Mouse (Mus musculus) intestine, embryonic 16.5 days (tissue): ENCODE measurements at regions not wholly inside any gene's neighbourhood (a gene's known extent, or its start where the extent isn't known, plus 50 kb on each side); places are given as distances from the start of the nearest gene placed in this dataset.
A peak's percentile ranks its signal among the peaks of the same experiment; 100 is the strongest.

Experiments used
- ATAC-seq: fragments of 200-750 bp; cut with Nextera tagmentation; 2 replicates; pipeline ENCODE4 v1.8.0; 2017; ENCODE audit warnings: moderate TSS enrichment, moderate library complexity
- H3K27ac ChIP-seq: fragments of 300-500 bp; sonication (generic); 2 replicates; pipeline ENCODE4 v1.5.1; 2014; ENCODE audit warnings: mild to moderate bottlenecking, low read length
- H3K27me3 ChIP-seq: fragments of 300-500 bp; sonication (generic); replicated peaks from 2 replicates; pipeline ENCODE4 v1.6.1; 2014; ENCODE audit warnings: low read length, control low read depth, mixed read lengths; ENCODE audit not compliant: control insufficient read depth, insufficient read depth
- H3K36me3 ChIP-seq: fragments of 300-500 bp; sonication (generic); 2 replicates; pipeline ENCODE4 v1.6.1; 2014; ENCODE audit warnings: low read length, control low read depth; ENCODE audit not compliant: control insufficient read depth, insufficient read depth
- H3K4me1 ChIP-seq: fragments of 300-500 bp; sonication (generic); 2 replicates; pipeline ENCODE4 v1.6.1; 2014; ENCODE audit warnings: low read length, control low read depth, mixed read lengths; ENCODE audit not compliant: control insufficient read depth, insufficient read depth
- H3K4me2 ChIP-seq: fragments of 300-500 bp; sonication (generic); 2 replicates; pipeline ENCODE4 v1.6.1; 2014; ENCODE audit warnings: low read depth, low read length, control low read depth
- H3K4me3 ChIP-seq: fragments of 300-500 bp; sonication (generic); 2 replicates; pipeline ENCODE4 v1.5.1; 2014; ENCODE audit warnings: mild to moderate bottlenecking, low read length
- H3K9ac ChIP-seq: fragments of 300-500 bp; sonication (generic); 2 replicates; pipeline ENCODE4 v1.6.1; 2014; ENCODE audit warnings: low read depth, low read length
- H3K9me3 ChIP-seq: fragments of 300-500 bp; sonication (generic); 2 replicates; pipeline ENCODE4 v1.6.1; 2016; ENCODE audit warnings: low read length, control low read depth; ENCODE audit not compliant: control insufficient read depth
- WGBS: fragments of 180-500 bp; shearing (Covaris S2); extraction: QIAGEN DNeasy Blood & Tissue Kit; methylation state at CpG from one replicate; pipeline ENCODE4 v1.1.7; 2014; 5-methylcytosine and 5-hydroxymethylcytosine counted together

DNA sequence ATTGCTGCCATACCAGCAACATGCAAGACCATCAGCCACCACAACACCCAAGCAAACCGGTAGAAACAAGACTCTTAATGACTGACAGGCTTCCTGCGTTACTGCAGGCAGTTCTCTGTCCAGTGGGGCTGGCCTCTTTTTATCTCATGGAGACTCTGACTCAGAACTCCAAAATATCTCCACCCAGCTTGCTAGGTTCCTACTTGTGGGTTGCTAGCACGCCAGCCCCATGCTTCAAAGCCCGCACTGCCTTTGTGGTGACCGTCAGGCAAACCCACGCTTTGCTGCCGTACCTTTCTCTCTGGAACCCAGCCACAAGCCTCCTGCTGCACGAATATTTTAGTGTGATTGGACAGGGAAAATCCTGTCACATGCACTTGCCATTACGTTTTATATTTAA, 248.7 kb upstream of the Ccdc54 start:
- no peak overlapping the region for H3K4me3 ChIP-seq
- no peaks in the 10 kb centered on the region for H3K27me3 ChIP-seq
- H3K4me2 ChIP-seq, result no peak overlapping the region
- ATAC-seq, result no peak
- 77% methylated on average over 9 of the region's 9 CpGs for WGBS
- H3K36me3 ChIP-seq, result no peaks in the 10 kb centered on the region
- no peaks in the 10 kb centered on the region for H3K9me3 ChIP-seq
- no peak overlapping the region for H3K27ac ChIP-seq
- H3K9ac ChIP-seq, result no peak overlapping the region
- no peaks in the 10 kb centered on the region for H3K4me1 ChIP-seq

GRCm38 (mm10) chr16:50837416-50837815, 246.5 kb upstream of the Ccdc54 start:
- WGBS, result 88% methylated on average over 9 of the region's 9 CpGs
- H3K9ac ChIP-seq, result no peak overlapping the region
- no peaks in the 10 kb centered on the region for H3K27me3 ChIP-seq
- H3K9me3 ChIP-seq, result no peaks in the 10 kb centered on the region
- H3K36me3 ChIP-seq, result no peaks in the 10 kb centered on the region
- H3K4me3 ChIP-seq, result no peak overlapping the region
- no peak for ATAC-seq
- H3K4me2 ChIP-seq, result no peak overlapping the region
- H3K4me1 ChIP-seq, result no peaks in the 10 kb centered on the region
- no peak overlapping the region for H3K27ac ChIP-seq

GRCm38 (mm10) chr16:50836457-50836856, 245.5 kb upstream of the Ccdc54 start:
- H3K4me2 ChIP-seq, result no peak overlapping the region
- no peak overlapping the region for H3K9ac ChIP-seq
- no peaks in the 10 kb centered on the region for H3K9me3 ChIP-seq
- no peak overlapping the region for H3K27ac ChIP-seq
- ATAC-seq, result no peak
- 68% methylated on average over 4 of the region's 4 CpGs for WGBS
- H3K4me3 ChIP-seq, result no peak overlapping the region
- no peaks in the 10 kb centered on the region for H3K4me1 ChIP-seq
- no peaks in the 10 kb centered on the region for H3K36me3 ChIP-seq
- no peaks in the 10 kb centered on the region for H3K27me3 ChIP-seq

DNA sequence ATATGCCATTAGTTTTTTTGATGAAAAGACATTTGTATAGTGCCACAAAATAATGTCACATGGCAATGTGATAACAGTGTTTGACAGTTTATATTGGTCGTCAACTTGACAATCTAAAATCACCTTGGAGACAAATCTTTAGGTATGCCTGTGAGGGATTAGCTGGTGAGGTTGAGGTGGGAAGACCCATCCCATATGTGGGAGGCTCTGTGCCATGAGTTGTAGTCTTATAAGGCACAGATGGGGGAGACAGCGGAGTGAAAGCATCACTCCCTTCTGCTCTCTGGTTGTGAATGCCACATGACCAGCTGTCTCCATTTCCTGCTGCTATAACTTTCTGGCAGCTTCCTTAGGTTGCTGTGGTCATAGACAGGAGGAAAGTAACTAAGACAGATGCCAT, 242.4 kb upstream of the Ccdc54 start:
- Histone ChIP-seq H3K4me2 (no peak overlapping the region), H3K27ac (no peak overlapping the region), H3K36me3 (no peaks in the 10 kb centered on the region), H3K9me3 (no peaks in the 10 kb centered on the region), H3K27me3 (no peaks in the 10 kb centered on the region), H3K4me3 (no peak overlapping the region), H3K4me1 (no peaks in the 10 kb centered on the region), H3K9ac (no peak overlapping the region)
- WGBS, result 88% methylated on average over 2 of the region's 2 CpGs
- ATAC-seq, result no peak

- ATAC-seq, result peak; percentile 46; the same call in 1 of the 2 replicates
- no peaks in the 10 kb centered on the region for H3K36me3 ChIP-seq
- WGBS, result 32% methylated on average over 7 of the region's 7 CpGs
Observed at GRCm38 (mm10) chr16:50822352-50822751, 231.4 kb upstream of the Ccdc54 start.

DNA sequence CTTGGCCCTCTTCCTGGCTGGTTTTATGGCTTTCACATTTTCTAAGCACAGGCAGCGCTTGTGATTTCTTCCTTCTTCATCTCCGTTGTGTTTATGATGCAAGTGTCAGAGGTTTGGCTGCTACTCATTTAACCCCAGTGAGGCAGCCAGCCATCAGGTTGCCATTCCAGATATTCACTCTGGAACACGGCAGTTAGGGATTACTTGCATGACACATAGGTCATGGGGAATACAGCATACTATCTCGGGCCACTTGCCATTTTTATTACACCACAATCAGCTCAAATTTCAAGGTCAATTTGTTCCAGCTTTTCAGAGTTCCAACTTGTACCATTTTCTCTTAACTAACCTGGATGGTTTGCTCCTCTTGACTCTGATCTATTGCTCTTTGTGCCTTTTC, 223.7 kb upstream of the Ccdc54 start:
- WGBS, result 24% methylated on average over 4 of the region's 4 CpGs

More at GRCm38 (mm10) chr16:50822352-50822751, 231.4 kb upstream of the Ccdc54 start:
- no peak overlapping the region for H3K4me3 ChIP-seq
- no peak overlapping the region for H3K4me2 ChIP-seq
- no peaks in the 10 kb centered on the region for H3K9me3 ChIP-seq
- no peak overlapping the region for H3K27ac ChIP-seq
- no peaks in the 10 kb centered on the region for H3K27me3 ChIP-seq
- H3K4me1 ChIP-seq, result no peaks in the 10 kb centered on the region
- no peak overlapping the region for H3K9ac ChIP-seq

DNA sequence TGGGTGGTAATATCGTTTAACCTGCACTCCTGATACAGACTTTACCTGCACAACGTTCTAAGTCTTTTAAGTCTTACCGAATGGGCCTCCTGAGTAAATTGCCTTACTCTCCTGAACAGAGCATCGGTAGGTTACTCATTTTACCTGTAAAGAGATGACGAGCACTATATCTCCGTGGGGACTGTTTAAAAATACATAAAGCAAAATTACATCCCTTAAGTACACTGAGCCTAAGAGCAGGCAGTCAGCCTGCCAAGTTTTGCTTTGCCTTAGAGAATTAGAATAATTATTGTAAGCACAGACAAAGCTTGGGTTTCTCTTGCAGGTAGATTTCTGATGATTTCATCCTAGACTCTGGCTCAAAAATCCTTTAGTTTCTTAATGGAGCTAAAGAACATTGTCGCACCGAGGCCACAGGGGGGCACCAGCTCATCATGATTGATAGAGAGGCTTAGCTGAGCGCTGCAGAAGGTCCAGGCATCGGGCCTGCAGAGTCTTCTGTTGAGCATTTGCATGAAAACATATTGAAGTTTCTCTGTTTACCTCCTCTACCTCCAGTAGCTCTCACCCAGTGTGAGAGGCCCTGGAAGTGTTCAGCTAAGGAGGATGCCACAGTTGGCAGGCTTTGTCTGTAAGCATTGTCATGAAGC, 208.3 kb upstream of the Ccdc54 start:
- Histone ChIP-seq H3K4me3 (no peak overlapping the region), H3K9ac (no peak overlapping the region), H3K27ac (no peak overlapping the region), H3K36me3 (no peaks in the 10 kb centered on the region), H3K4me2 (no peak overlapping the region), H3K27me3 (no peaks in the 10 kb centered on the region), H3K9me3 (no peaks in the 10 kb centered on the region), H3K4me1 (no peaks in the 10 kb centered on the region)
- 41% methylated on average over 10 of the region's 10 CpGs for WGBS
- ATAC-seq, result peak; percentile 56; the same call in 1 of the 2 replicates

More for the DNA sequence above, 223.7 kb upstream of the Ccdc54 start:
- H3K4me3 ChIP-seq, result no peak overlapping the region
- 0 out of 2 replicates have a peak, but pooled peaks cover 2% of the 10 kb centered on the region for H3K4me1 ChIP-seq
- no peaks in the 10 kb centered on the region for H3K27me3 ChIP-seq
- peak; percentile 48; the same call in 1 of the 2 replicates for ATAC-seq
- no peak overlapping the region for H3K4me2 ChIP-seq
- no peak overlapping the region for H3K27ac ChIP-seq
- no peaks in the 10 kb centered on the region for H3K36me3 ChIP-seq
- no peak overlapping the region for H3K9ac ChIP-seq
- H3K9me3 ChIP-seq, result no peaks in the 10 kb centered on the region

DNA sequence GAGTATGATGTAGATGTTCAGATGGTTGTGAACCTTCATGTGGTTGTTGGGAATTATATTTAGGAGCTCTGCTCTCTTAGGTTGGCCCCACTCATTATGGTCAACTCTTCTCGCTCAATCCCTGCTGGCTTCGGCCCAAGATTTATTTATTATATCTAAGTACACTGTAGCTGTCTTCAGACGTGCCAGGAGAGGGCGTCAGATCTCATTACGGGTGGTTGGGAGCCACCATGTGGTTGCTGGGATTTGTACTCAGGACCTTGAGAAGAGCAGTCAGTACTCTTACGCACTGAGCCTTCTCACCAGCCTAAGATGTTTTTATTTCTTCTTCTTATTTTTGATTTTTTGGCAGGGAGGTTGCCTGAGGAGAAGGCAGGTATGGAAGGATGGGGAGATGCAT, 207.1 kb upstream of the Ccdc54 start:
- no peak for ATAC-seq
- WGBS, result 75% methylated on average over 6 of the region's 6 CpGs
- no peaks in the 10 kb centered on the region for H3K36me3 ChIP-seq
- no peak overlapping the region for H3K9ac ChIP-seq
- H3K27me3 ChIP-seq, result no peaks in the 10 kb centered on the region
- no peaks in the 10 kb centered on the region for H3K9me3 ChIP-seq
- no peaks in the 10 kb centered on the region for H3K4me1 ChIP-seq
- H3K27ac ChIP-seq, result no peak overlapping the region
- H3K4me3 ChIP-seq, result no peak overlapping the region
- H3K4me2 ChIP-seq, result no peak overlapping the region

GRCm38 (mm10) chr16:50792960-50793359, 202.0 kb upstream of the Ccdc54 start:
- no peak overlapping the region for H3K4me3 ChIP-seq
- H3K27me3 ChIP-seq, result no peaks in the 10 kb centered on the region
- ATAC-seq, result no peak
- H3K9me3 ChIP-seq, result no peaks in the 10 kb centered on the region
- no peak overlapping the region for H3K27ac ChIP-seq
- WGBS, result 76% methylated on average over 2 of the region's 2 CpGs
- H3K4me2 ChIP-seq, result no peak overlapping the region
- H3K9ac ChIP-seq, result no peak overlapping the region
- H3K4me1 ChIP-seq, result no peaks in the 10 kb centered on the region
- no peaks in the 10 kb centered on the region for H3K36me3 ChIP-seq

GRCm38 (mm10) chr16:50792506-50792905, 201.6 kb upstream of the Ccdc54 start:
- Histone ChIP-seq H3K36me3 (no peaks in the 10 kb centered on the region), H3K9me3 (no peaks in the 10 kb centered on the region), H3K27ac (no peak overlapping the region), H3K4me1 (no peaks in the 10 kb centered on the region), H3K9ac (no peak overlapping the region), H3K4me3 (no peak overlapping the region), H3K27me3 (no peaks in the 10 kb centered on the region), H3K4me2 (no peak overlapping the region)
- ATAC-seq, result no peak
- 72% methylated on average over 2 of the region's 2 CpGs for WGBS
